Mouse (Mus musculus): ENCODE data around the gene Teddm1a.

Gene Teddm1a

DNA sequence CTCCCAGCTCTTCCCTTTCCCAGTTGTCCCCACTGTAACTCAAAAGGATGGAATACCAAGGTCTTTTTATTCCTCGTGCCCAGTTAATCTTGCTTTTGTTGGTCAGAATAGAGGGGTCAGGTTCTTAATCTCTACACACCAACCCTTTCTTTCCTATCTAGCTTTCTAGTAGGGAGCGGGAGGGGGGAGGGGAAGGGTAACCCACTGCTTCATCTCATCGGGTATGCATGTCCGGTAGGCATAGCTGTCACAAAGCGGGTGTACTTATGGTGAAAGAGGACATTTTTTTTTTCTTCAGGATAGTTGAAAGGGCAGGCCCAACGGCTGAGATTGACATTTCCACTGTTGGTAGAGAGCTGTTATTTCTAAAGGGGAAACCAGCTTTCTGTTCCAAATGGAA lies 16.7 kb downstream of the Teddm1a start:
- DNase-seq: no peak

DNA sequence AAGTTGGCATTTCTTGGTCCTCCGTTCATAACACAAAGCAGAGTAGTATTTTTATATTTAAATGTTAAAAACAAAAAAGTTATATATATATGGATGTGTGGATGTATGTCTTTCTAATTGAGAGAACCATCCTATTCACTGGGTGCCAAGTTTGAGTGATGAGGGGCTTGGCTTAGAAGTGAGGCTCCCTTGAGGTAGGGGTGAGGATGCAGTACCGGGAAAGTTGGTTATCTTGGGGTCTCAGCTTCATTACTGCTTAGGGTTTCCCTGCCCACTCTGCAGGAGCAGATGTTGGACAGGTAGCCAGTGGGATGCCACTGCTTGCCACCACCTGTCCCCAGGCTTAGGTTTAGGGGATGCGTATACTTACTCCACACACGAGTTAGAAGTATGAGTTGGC lies 17.2 kb downstream of the Teddm1a start:
- no peak for DNase-seq

DNA sequence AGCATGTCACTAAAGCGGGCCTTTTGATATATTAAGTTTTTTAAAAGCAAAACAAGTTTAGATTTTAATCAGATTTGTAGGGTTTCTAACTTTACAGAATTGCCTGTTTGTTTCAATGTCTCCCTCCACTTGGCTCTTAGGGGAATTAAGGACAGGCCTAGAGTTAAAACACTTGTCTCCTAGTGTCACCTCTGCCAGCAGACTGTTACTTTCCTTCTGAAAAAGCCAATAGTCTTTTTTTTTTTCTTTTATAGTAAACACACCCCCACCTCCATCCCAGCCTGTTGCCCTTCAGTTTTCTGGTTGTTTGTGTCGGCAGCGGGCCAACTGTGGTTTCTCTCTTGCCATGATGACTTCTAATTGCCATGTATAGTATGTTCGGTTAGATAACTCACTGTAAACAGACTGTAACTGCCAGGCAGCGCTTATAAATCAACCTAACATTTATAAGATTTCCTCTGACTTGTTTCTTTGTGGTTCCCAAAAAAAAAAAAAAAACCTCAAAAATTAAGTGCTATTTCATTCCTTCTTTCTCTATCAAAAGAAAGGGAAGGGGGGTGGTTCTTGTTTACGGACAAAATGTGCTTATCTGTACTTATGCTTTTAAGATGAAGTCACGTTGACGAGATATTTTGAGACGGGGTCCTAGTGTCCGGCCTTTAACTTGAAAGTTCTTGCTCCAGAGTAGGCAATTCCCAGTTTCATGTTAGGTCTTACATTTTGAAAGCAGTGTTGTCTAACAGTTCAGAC lies 17.8 kb downstream of the Teddm1a start:
- no peak for DNase-seq

DNA sequence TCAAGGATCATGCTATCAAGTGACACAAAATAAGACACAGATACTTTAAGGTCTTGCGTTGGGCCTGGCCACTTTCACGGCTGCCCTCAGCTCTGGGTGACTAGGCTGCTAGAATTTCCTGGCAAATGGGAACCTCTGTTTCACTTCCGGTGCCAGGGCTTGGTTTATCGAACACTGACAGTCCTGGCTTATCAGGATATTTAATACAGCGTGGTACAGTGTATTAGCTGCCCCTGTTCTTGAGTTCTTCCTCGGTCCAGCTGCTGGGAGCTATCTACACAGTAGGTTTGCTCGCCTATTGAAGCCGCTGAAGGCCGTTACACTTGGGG lies 18.4 kb downstream of the Teddm1a start:
- DNase-seq: no peak

DNA sequence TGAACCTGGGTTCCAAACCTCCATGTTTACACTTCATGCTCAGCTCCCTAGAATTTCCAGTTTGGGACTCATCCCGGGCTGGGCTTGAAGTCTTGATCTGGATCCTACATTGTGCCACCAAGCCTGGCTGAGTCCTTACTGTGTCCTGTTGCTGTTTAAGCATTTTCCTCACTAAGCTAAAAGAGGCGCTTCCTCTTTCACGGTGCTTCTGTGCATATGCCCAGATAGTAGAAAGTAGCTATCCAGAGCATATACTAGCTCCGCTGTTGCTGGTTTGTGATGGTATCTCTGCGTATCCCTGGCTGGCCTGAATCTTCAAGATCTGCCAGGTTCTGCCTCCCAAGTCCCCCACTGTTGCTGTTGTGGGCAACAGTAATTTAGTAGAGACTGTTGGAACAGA lies 18.9 kb downstream of the Teddm1a start:
- DNase-seq: no peak

DNA sequence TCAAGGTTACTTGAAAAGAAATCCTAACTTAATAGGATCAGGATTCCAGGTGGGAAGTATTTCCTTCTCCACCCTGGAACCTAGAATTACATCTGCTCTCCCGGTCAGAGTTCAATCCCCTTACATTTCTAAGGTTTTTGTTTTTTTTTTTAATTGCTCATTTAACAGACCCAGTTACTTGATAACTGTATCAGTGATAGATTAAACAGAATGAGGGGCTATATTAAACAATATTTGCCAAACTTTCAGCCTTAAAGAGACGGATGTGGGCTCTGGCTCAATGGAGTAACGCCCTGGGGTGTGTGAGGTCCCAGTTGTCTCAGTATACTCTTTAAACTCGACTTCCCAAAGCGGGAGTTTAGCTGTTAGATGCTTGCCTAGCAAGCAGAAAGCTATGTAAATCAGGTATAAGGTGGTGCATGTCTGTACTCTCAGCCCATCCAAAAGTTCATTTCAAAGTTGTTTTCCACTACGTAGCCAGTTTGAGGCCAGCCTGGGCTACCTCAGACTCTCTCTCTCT lies 19.8 kb downstream of the Teddm1a start:
- no peak for DNase-seq

DNA sequence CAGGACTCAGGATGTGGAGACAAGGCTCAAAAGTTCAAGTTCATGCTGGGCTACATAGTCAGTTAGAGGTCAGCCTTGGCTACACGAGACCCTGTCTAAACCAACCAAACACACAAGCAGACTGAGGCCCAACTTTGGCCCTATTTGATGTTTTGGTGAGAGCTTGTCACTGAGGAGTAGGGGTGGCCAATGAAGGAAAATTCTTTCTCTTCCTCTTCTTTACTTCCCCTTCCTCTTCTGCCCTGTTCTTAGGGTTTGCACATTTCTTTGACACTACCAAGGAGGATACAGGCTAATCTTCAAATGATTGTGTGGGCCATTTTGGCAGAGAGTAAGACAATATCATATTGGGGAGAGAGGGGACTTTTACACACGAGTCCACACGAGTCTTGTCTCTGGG lies 22.3 kb downstream of the Teddm1a start:
- DNase-seq: no peak

DNA sequence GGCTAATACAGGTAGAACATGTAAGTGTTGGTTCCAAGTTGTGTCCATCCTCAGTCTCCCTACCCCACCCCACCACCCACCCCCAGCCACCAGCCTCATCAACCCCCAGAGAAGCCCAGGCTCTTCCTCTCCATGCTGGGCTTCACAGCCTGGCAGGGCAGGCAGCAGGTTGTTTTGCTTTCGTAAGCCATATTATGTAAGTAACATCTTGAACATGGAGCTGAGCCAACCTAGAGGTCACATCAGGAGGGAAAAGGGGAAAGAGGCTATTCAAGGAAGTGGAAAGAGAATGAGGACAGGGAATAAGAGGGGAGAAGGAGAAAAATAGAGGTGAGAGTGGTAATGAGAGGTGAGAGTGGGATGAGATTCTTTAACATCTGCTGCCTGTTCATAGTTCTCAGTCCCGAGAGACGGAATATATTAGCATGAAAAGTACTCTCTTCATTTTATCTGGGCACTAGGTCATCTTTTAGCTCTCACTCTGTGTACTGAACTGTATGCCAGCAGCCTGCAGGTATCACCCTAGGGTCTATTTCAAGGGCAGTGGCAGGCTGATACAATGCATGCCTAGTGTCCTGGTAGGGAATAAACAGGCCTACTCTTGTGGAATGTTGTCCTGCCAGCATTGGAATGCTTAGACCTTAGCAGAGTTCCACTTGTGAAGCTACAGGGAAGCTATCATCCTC lies 27.1 kb downstream of the Teddm1a start:
- DNase-seq: no peak

DNA sequence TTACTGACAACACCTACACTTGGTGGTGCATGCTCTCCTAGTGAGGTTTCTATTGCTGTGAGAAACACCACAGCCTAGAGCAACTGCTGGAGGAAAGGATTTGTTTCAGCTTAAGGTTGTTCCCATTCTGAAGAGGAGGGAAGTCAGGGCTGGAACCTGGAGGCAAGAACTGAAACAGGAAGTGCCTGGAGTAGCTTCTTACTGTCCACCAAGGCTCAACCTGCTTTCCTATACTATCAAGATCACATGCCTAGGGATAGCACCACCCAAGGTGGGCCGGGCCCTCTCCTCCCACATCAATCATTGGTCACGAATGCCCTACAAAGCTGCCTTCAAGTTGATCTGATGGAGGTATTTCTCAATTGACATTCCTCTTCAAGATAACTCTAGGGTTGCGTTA lies 30.1 kb downstream of the Teddm1a start:
- no peak for DNase-seq

DNA sequence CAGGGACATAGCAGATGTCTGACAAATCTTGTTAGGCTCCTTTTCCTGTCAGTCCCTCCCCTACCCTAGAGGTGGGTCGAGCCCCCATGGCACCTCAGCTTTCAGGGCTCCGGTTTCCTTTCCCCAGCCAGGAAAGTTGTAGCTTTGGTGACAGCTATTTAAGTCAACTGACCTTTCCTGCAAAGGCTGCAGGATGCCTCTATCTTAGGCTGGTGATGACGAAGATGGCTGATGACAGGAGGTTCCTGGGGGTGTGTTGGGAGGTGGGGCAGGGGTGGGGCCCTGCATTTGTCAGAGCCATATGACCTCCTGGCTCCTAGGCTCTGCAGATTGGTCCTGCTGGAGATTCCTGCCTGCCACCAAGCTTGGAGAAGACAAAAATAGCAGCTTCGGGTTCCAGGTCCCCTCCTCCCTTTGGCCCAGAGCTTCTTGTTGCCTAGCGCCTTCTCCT lies 31.1 kb downstream of the Teddm1a start:
- DNase-seq: peak; percentile 13

DNA sequence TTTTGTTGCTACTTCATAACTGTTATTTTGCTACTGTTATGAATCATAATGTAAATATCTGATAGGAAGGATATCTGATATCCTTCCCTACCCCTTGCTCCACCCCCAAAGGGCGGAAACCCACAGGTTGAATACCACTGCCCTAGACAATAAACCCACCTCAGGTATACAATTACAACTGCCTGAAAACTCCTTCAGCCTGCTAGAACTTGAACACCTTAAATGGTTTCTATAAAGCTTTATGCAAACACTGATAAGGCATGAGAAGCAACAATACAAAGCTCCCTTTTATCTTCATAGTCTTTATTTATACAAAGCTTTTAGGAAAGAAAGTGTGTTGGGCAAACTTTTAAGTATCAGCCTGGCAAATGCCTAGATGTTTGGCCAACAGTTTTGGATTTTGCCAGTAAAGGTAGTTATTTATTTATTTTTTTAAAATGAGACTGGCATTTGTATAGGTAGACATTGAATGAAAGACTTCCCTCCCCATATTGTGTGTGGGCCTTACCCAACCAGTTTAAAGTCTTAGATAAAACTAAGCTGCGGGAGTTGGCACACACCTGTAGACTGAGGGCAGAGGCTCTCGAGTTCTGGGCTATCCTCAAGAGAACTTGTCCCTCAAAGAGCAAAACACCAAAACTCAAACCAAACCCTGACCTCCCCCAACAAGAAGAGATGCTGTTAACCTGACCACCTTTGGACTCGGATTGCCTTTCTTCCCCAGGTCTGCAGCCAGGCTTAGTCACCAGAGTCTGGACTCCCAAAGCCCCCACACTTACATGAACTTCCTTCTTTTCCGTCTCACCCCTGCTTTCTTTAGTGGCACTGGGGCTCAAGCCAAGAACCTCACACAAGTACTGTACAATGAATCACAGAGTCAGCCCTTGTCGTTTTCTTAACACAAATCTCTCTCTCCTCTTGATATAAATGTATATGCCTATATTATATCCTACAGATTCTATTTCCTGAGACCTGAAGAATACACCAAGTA lies 33.1 kb downstream of the Teddm1a start:
- no peak for DNase-seq

DNA sequence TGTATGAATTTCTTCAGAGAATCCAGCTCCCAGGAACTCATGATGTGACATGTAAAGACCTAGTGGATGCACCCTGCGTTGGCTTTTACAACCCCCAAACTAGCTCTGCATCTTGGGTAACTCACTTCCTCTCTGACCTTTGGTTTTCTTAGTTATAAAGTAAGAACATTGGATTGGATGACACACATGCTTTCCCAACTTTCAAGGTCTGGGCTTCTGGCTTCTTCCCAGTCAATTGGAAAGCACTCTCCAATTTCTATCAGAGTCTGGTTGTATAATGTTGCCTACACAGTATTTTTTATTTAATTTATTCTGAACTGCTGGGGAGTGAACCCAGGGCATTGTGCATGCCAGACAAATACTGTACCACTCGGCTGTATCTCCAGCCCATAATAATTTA lies 38.9 kb downstream of the Teddm1a start:
- DNase-seq: no peak

DNA sequence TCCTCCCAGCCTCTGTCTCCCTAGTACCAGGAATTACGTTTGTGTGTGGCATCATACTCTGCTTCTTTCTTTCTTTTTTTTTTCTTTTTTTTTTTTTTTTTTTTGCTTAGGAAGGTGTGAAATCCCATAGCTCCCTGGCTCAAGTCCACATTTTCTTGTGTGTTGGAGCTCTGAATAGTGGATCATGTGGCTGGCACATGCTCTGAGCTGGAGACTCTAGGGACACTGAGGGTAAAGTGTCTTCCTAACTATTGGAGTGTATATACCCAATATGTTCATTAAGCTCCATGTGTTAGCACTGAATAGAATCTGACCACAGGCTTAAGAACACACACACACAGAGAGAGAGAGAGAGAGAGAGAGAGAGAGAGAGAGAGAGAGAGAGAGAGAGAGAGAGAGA lies 42.2 kb downstream of the Teddm1a start:
- no peak for DNase-seq

DNA sequence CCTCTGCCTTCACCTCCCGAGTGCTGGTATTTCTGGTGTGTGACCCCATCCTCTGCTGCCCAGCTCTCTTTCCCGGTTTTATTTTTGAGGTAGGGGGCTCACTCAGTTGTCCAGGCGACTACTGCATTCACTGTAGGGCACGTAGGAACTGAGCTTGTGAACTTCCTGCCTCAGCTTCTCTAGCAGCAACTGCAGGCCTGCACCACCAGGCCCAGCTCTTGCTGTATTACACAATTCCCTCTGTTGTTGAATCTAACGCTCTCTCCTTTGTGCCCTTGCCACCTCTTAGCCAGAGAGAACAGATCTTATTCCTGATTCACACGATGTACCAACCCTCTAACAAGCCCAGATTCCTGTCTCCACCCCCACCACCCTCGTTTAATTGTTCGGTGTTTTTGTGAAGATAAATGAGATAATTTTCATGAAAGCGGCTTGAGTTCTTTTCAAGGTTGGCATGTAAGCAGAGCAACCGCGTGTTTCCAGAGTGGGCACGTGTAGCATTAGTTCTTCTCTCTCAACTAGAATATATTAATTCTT lies 44.4 kb downstream of the Teddm1a start:
- no peak for DNase-seq

DNA sequence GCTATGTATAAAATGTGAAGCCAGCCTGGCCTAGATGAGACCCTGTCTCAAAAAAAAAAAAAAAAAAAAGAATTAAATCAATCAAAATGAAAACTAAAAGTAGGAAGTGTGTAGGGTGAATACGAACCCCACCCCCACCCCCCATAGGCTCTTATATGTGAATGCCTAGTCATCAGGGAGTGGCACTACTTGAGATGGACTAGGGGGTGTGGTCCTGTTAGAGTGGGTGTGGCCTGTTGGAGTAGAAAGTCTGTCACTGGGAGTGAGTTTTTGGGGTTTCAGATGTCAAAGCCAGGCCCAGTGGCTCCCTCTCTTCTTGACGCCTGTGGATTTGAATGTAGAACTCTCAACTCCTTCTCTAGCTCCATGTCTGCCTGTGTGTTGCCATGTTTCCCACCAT lies 45.5 kb downstream of the Teddm1a start:
- no peak for DNase-seq

DNA sequence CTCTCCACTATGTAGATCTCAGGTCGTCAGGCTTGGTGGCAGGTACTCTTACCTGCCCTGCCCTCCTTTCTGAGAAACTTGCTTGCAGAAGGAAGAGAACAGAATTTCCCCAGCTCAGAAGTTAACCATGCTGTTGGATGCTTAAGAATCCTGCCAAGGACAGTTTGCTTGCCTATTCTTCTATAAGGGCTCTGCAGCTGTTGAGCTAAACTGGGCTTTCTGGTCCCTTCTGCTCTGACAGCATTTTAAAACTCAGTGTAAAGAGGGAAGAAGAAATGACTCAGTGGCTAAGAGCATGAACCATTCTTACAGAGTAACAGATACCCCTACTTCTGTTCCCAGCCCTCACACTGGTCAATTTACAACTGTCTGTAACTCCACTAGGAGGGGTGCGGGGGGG lies 49.4 kb downstream of the Teddm1a start:
- no peak for DNase-seq
